Mouse (Mus musculus): Measurements from ENCODE around the gene Dcaf4. TPM values are rescaled to one million over a fixed set of nuclear protein-coding genes. Genes with fewer than 3 reads are reported as not detected.

Gene Dcaf4
- total and polyA plus RNA-seq, 2 experiments from 2014 or later = 40.8 to 48.7 TPM

- Histone ChIP-seq H3K4me3 (ENCODE audit: low read depth, low read length) (no peak overlapping the region), H3K27ac (ENCODE audit: low read depth, low read length) (no peak overlapping the region), H3K27me3 (ENCODE audit: insufficient read depth, low read length) (no peaks in the 10 kb centered on the region), H3K4me1 (ENCODE audit: insufficient read depth, low read length) (peaks cover 2% of the 10 kb centered on the region; the same call in 1 of the 2 replicates), H3K4me2 (ENCODE audit: low read depth, low read length, poor library complexity, severe bottlenecking) (no peak overlapping the region), H3K9me3 (ENCODE audit: low read length) (no peaks in the 10 kb centered on the region), H3K9ac (replicated peaks; ENCODE audit: low read length, poor library complexity, severe bottlenecking) (no peak overlapping the region), H3K36me3 (ENCODE audit: insufficient read depth, low read length) (peaks cover 6% of the 10 kb centered on the region; the same call in 1 of the 2 replicates)
- no peak for DNase-seq (ENCODE audit: low spot score)
- 0 out of 2 replicates have a peak, but pooled peaks have one; percentile 2 for TF ChIP-seq CTCF (IDR thresholded peaks at IDR 0.05)
- WGBS = 80% methylated on average over 5 of the region's 5 CpGs
- ATAC-seq (ENCODE audit: low FRiP score) = no peak
Observed at GRCm38 (mm10) chr12:83524329-83524728, 4.1 kb downstream of the Dcaf4 start.

GRCm38 (mm10) chr12:83525822-83526544, 5.7 kb downstream of the Dcaf4 start:
- WGBS = 85% methylated on average over 18 of the region's 18 CpGs
- DNase-seq (ENCODE audit: low spot score) (no peak), ATAC-seq (ENCODE audit: low FRiP score) (no peak)
- Histone ChIP-seq H3K4me2 (ENCODE audit: low read depth, low read length, poor library complexity, severe bottlenecking) (no peak overlapping the region), H3K9ac (replicated peaks; ENCODE audit: low read length, poor library complexity, severe bottlenecking) (no peak overlapping the region), H3K4me3 (ENCODE audit: low read depth, low read length) (no peak overlapping the region), H3K27me3 (ENCODE audit: insufficient read depth, low read length) (no peaks in the 10 kb centered on the region), H3K4me1 (ENCODE audit: insufficient read depth, low read length) (peaks cover 2% of the 10 kb centered on the region; the same call in 1 of the 2 replicates), H3K9me3 (ENCODE audit: low read length) (no peaks in the 10 kb centered on the region), H3K36me3 (ENCODE audit: insufficient read depth, low read length) (peaks cover 6% of the 10 kb centered on the region; the same call in 1 of the 2 replicates), H3K27ac (ENCODE audit: low read depth, low read length) (no peak overlapping the region)
- TF ChIP-seq CTCF (IDR thresholded peaks at IDR 0.05) = no peak

- Histone ChIP-seq H3K9me3 (ENCODE audit: low read length) (no peaks in the 10 kb centered on the region), H3K36me3 (ENCODE audit: insufficient read depth, low read length) (peaks cover 15% of the 10 kb centered on the region; the same call in 1 of the 2 replicates), H3K27ac (ENCODE audit: low read depth, low read length) (no peak overlapping the region), H3K4me1 (ENCODE audit: insufficient read depth, low read length) (no peaks in the 10 kb centered on the region), H3K4me3 (ENCODE audit: low read depth, low read length) (no peak overlapping the region), H3K27me3 (ENCODE audit: insufficient read depth, low read length) (no peaks in the 10 kb centered on the region), H3K9ac (replicated peaks; ENCODE audit: low read length, poor library complexity, severe bottlenecking) (no peak overlapping the region), H3K4me2 (ENCODE audit: low read depth, low read length, poor library complexity, severe bottlenecking) (no peak overlapping the region)
- ATAC-seq (ENCODE audit: low FRiP score) = no peak
- no peak for TF ChIP-seq CTCF (IDR thresholded peaks at IDR 0.05)
- 78% methylated on average over 6 of the region's 6 CpGs for WGBS
- no peak for DNase-seq (ENCODE audit: low spot score)
Observed at GRCm38 (mm10) chr12:83527816-83528215, 7.5 kb downstream of the Dcaf4 start.

- WGBS = 94% methylated on average over 5 of the region's 5 CpGs
- H3K27me3 ChIP-seq (ENCODE audit: insufficient read depth, low read length) = no peaks in the 10 kb centered on the region
- no peak overlapping the region for H3K27ac ChIP-seq (ENCODE audit: low read depth, low read length)
- TF ChIP-seq CTCF (IDR thresholded peaks at IDR 0.05) = no peak
- no peak overlapping the region for H3K4me3 ChIP-seq (ENCODE audit: low read depth, low read length)
- no peak overlapping the region for H3K4me2 ChIP-seq (ENCODE audit: low read depth, low read length, poor library complexity, severe bottlenecking)
- no peak overlapping the region for H3K9ac ChIP-seq (replicated peaks; ENCODE audit: low read length, poor library complexity, severe bottlenecking)
- no peaks in the 10 kb centered on the region for H3K4me1 ChIP-seq (ENCODE audit: insufficient read depth, low read length)
- H3K36me3 ChIP-seq (ENCODE audit: insufficient read depth, low read length) = peaks cover 20% of the 10 kb centered on the region; the same call in 1 of the 2 replicates
- DNase-seq (ENCODE audit: low spot score) (no peak), ATAC-seq (ENCODE audit: low FRiP score) (no peak)
- H3K9me3 ChIP-seq (ENCODE audit: low read length) = no peaks in the 10 kb centered on the region
Observed at GRCm38 (mm10) chr12:83528665-83529064, 8.4 kb downstream of the Dcaf4 start.

GRCm38 (mm10) chr12:83531992-83532391, 11.7 kb downstream of the Dcaf4 start:
- no peaks in the 10 kb centered on the region for H3K9me3 ChIP-seq (ENCODE audit: low read length)
- WGBS = 91% methylated on average over 6 of the region's 6 CpGs
- H3K4me3 ChIP-seq (ENCODE audit: low read depth, low read length) = no peak overlapping the region
- H3K27me3 ChIP-seq (ENCODE audit: insufficient read depth, low read length) = no peaks in the 10 kb centered on the region
- no peaks in the 10 kb centered on the region for H3K4me1 ChIP-seq (ENCODE audit: insufficient read depth, low read length)
- no peak overlapping the region for H3K27ac ChIP-seq (ENCODE audit: low read depth, low read length)
- DNase-seq (ENCODE audit: low spot score) (no peak), ATAC-seq (ENCODE audit: low FRiP score) (no peak)
- no peak overlapping the region for H3K9ac ChIP-seq (replicated peaks; ENCODE audit: low read length, poor library complexity, severe bottlenecking)
- peaks cover 21% of the 10 kb centered on the region for H3K36me3 ChIP-seq (ENCODE audit: insufficient read depth, low read length)
- H3K4me2 ChIP-seq (ENCODE audit: low read depth, low read length, poor library complexity, severe bottlenecking) = no peak overlapping the region
- TF ChIP-seq CTCF (IDR thresholded peaks at IDR 0.05) = no peak

- Histone ChIP-seq H3K27ac (ENCODE audit: low read depth, low read length) (no peak overlapping the region), H3K4me2 (ENCODE audit: low read depth, low read length, poor library complexity, severe bottlenecking) (no peak overlapping the region), H3K27me3 (ENCODE audit: insufficient read depth, low read length) (no peaks in the 10 kb centered on the region), H3K36me3 (ENCODE audit: insufficient read depth, low read length) (peaks cover 28% of the 10 kb centered on the region), H3K9ac (replicated peaks; ENCODE audit: low read length, poor library complexity, severe bottlenecking) (no peak overlapping the region), H3K4me3 (ENCODE audit: low read depth, low read length) (no peak overlapping the region), H3K9me3 (ENCODE audit: low read length) (no peaks in the 10 kb centered on the region), H3K4me1 (ENCODE audit: insufficient read depth, low read length) (no peaks in the 10 kb centered on the region)
- 80% methylated on average over 3 of the region's 3 CpGs for WGBS
- no peak for TF ChIP-seq CTCF (IDR thresholded peaks at IDR 0.05)
- ATAC-seq (ENCODE audit: low FRiP score) (no peak), DNase-seq (ENCODE audit: low spot score) (no peak)
Observed at GRCm38 (mm10) chr12:83532966-83533365, 12.7 kb downstream of the Dcaf4 start.
